Mouse (Mus musculus) T-helper 17 cell (primary cell): ENCODE results near the gene Dhcr24.

ENCODE experiments used
- in situ Hi-C, 2 experiments: fragments of 300-600 bp; cut with MboI, MseI; formaldehyde crosslinking; loops; 1 replicate in 1 of 2; 2 replicates in 1 of 2; pipeline ENCODE4 v1.15.1; 2025; ENCODE audit warnings: high pct_unique_total_duplicates in 2 of 2

Dhcr24 gene

GRCm38 (mm10) chr4:106560846-106561781, at the start of gene Dhcr24:
Gene Dhcr24 (plus strand): TSS chr4:106561038.
- in situ Hi-C loops: no loop called here

GRCm38 (mm10) chr4:106514606-106515005, 46.2 kb upstream of the Dhcr24 start:
- in situ Hi-C loops: no loop called here

GRCm38 (mm10) chr4:106522547-106522946, 38.3 kb upstream of the Dhcr24 start:
- in situ Hi-C loops: loop anchor here in 1 of 2 experiments (5.0 kb wide), 1 partner anchor 40 kb away; no protein-coding TSS in a partner anchor

- in situ Hi-C loops: loop anchor here in 1 of 2 experiments (5.0 kb wide), 1 partner anchor 42 kb away; no protein-coding TSS in a partner anchor
These were observed 36.7 kb upstream of the Dhcr24 start for GRCm38 (mm10) chr4:106524131-106524530.

- in situ Hi-C loops: no loop called here
These were observed 35.8 kb upstream of the Dhcr24 start for GRCm38 (mm10) chr4:106525001-106525400.

- in situ Hi-C loops: no loop called here
These were observed 32.8 kb upstream of the Dhcr24 start for GRCm38 (mm10) chr4:106527856-106528547.

- in situ Hi-C loops: loop anchor here in 1 of 2 experiments (5.0 kb wide), 1 partner anchor 57 kb away; no protein-coding TSS in a partner anchor
These were observed 31.3 kb upstream of the Dhcr24 start for GRCm38 (mm10) chr4:106529375-106530112.

GRCm38 (mm10) chr4:106530113-106530482, 30.7 kb upstream of the Dhcr24 start:
- in situ Hi-C loops: loop anchor here in 1 of 2 experiments (5.0 kb wide), 1 partner anchor 58 kb away; no protein-coding TSS in a partner anchor

- in situ Hi-C loops: loop anchor here in 1 of 2 experiments (5.0 kb wide), 1 partner anchor 61 kb away; no protein-coding TSS in a partner anchor
These were observed 27.3 kb upstream of the Dhcr24 start for GRCm38 (mm10) chr4:106533421-106534080.

- in situ Hi-C loops: loop anchor here in 1 of 2 experiments (5.0 kb wide), 1 partner anchor 62 kb away; no protein-coding TSS in a partner anchor
These were observed 26.6 kb upstream of the Dhcr24 start for GRCm38 (mm10) chr4:106534256-106534655.

- in situ Hi-C loops: no loop called here
These were observed 21.1 kb upstream of the Dhcr24 start for GRCm38 (mm10) chr4:106539756-106540155.

GRCm38 (mm10) chr4:106541491-106541890, 19.3 kb upstream of the Dhcr24 start:
- in situ Hi-C loops: no loop called here

GRCm38 (mm10) chr4:106542211-106542610, 18.6 kb upstream of the Dhcr24 start:
- in situ Hi-C loops: no loop called here

- in situ Hi-C loops: no loop called here
These were observed 14.9 kb upstream of the Dhcr24 start for GRCm38 (mm10) chr4:106545817-106546373.

GRCm38 (mm10) chr4:106546896-106547295, 13.9 kb upstream of the Dhcr24 start:
- in situ Hi-C loops: no loop called here

GRCm38 (mm10) chr4:106548113-106548512, 12.7 kb upstream of the Dhcr24 start:
- in situ Hi-C loops: no loop called here

GRCm38 (mm10) chr4:106550516-106551166, 10.2 kb upstream of the Dhcr24 start:
- in situ Hi-C loops: no loop called here

GRCm38 (mm10) chr4:106557262-106557661, 3.6 kb upstream of the Dhcr24 start:
- in situ Hi-C loops: no loop called here

- in situ Hi-C loops: no loop called here
These were observed 2.9 kb upstream of the Dhcr24 start for GRCm38 (mm10) chr4:106557978-106558377.
